Comparison of ENCODE assay signal across 20 mouse cellular contexts in the genomic region with DNA sequence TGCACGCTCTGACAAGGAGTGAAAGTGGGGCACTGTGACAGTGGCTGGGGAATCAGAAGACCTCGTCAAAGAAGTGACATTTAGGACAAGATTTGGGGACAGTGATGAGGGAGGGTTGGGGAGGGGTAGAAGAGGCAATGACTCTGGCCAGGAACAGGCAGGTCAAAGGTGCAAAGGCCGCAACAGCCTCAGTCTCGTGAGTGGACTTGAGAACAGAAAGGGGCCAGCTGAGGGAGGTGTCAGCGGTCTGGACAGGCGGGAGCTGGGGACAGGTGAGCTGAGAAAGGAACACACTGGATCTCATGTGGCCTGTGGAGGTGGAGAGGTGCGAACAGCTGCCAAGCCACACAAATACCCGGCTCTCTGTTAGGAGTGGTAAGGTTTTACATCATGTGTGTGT.
"Had no signal": no experiment of that assay in that cellular context is flagged by ENCODE, and none has a peak within 500 bp of the region (broad histone marks: within the 10 kb centered on the region; RNA-seq: fewer than 3 reads in every experiment).

No protein-coding gene starts in this region.

- H3K4me3 ChIP-seq: layer of hippocampus, adult 2 months; left cerebral cortex, adult 2 months; liver, embryonic 13.5 days; midbrain, embryonic 12.5 days; midbrain, embryonic 15.5 days; neural tube, embryonic 13.5 days; stomach, embryonic 15.5 days had no signal

- H3K4me2 ChIP-seq: hindbrain, embryonic 14.5 days; liver, embryonic 13.5 days; lung, embryonic 14.5 days; midbrain, embryonic 12.5 days; midbrain, embryonic 15.5 days; neural tube, embryonic 13.5 days; stomach, embryonic 15.5 days had no signal

- H3K27ac ChIP-seq: hindbrain, embryonic 14.5 days; hindbrain, postnatal 0 days; layer of hippocampus, adult 2 months; left cerebral cortex, adult 2 months; liver, embryonic 13.5 days; macrophage; midbrain, embryonic 12.5 days; midbrain, embryonic 15.5 days; neural tube, embryonic 13.5 days; stomach, embryonic 15.5 days had no signal

- H3K4me1 ChIP-seq: midbrain, embryonic 12.5 days; midbrain, embryonic 15.5 days; neural tube, embryonic 13.5 days; stomach, embryonic 15.5 days had no signal

- H3K9ac ChIP-seq: hindbrain, embryonic 14.5 days; liver, embryonic 13.5 days; lung, embryonic 14.5 days; midbrain, embryonic 12.5 days; midbrain, embryonic 15.5 days; neural tube, embryonic 13.5 days; stomach, embryonic 15.5 days had no signal

- ATAC-seq: hindbrain, postnatal 0 days; inflammation-experienced regulatory T-cells, adult 6 months; intestine, embryonic 16.5 days; lung, postnatal 0 days; midbrain, embryonic 15.5 days had no signal

- H3K9me3 ChIP-seq: liver, embryonic 13.5 days; midbrain, embryonic 12.5 days; midbrain, embryonic 15.5 days; neural tube, embryonic 13.5 days; stomach, embryonic 15.5 days had no signal

- DNase-seq: layer of hippocampus, adult 9-11 months; layer of hippocampus, postnatal 36 days; liver, embryonic 13.5 days; lung, embryonic 14.5 days; retina, postnatal 1 day; right cerebral cortex, postnatal 25 days; spleen, adult 18-20 months; thymus, postnatal 25 days had no signal

- H3K27me3 ChIP-seq: liver, embryonic 13.5 days; midbrain, embryonic 12.5 days; midbrain, embryonic 15.5 days; neural tube, embryonic 13.5 days; stomach, embryonic 15.5 days had no signal

- H3K36me3 ChIP-seq: liver, embryonic 13.5 days; midbrain, embryonic 12.5 days; midbrain, embryonic 15.5 days; neural tube, embryonic 13.5 days; stomach, embryonic 15.5 days had no signal
